Mouse (Mus musculus) cerebellum, adult 2 months (tissue): Measurements from ENCODE around the gene Mast4.

ENCODE experiments used
- CTCF ChIP-seq: fragments of 200-500 bp; IDR thresholded peaks from 2 replicates; pipeline ENCODE4 v1.5.1; 2011; ENCODE audit warnings: low read depth, mild to moderate bottlenecking, control low read depth, low read length, moderate library complexity, borderline replicate concordance; ENCODE audit not compliant: insufficient read depth
- POLR2A ChIP-seq: fragments of 200-500 bp; IDR thresholded peaks from 2 replicates; pipeline ENCODE4 v1.6.1; 2011; ENCODE audit warnings: low read length, control low read depth, borderline replicate concordance; ENCODE audit not compliant: insufficient read depth

DNA sequence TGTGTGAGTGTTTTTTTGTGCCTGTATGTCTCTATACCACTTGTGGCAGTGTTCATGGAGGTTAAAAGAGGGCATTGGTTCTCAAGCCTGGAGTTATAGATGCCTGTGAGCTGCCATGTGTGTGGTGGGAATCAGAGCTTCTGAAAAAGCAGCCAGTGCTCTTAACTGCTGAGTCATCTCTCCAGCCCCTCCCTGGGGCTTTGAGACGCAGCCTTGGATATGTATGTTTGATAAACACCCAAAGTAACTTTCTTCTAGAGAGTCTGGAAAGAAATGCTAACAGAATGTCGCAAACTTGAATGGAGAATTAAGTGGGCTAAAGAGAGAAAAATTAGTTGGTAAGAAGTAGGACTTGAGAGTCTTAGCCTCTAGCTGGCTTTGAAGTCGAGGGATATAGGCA is 606.3 kb downstream of the Mast4 start:
- TF ChIP-seq POLR2A (no peak), CTCF (no peak)
